Mouse (Mus musculus): Measurements from ENCODE around the gene Clec12a.
A peak's percentile ranks its signal among the peaks of the same experiment; 100 is the strongest.
"Not testable (repeated sequence)": the region's sequence is repeated elsewhere in the genome, so short reads cannot be mapped to it uniquely, and the experiment has no call there.

The Clec12a gene

DNA sequence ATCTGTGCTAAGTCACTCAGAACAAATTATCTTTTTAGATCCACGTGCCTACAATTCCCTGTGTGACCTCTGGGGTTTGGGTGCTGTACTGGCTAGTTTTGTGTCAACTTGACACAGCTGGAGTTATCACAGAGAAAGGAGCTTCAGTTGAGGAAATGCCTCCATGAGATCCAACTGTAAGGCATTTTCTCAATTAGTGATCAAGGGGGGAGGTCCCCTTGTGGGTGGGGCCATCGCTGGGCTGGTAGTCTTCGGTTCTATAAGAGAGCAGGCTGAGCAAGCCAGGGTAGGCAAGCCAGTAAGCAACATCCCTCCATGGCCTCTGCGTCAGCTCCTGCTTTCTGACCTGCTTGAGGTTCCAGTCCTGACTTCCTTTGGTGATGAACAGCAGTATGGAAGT lies at the start of gene Clec12a:
Clec12a (plus strand) TSS at position 301 of the 400 bp plus-strand sequence.
- not testable (repeated sequence) for DNase-seq (ENCODE audit: low spot score in 2 of 2)

DNA sequence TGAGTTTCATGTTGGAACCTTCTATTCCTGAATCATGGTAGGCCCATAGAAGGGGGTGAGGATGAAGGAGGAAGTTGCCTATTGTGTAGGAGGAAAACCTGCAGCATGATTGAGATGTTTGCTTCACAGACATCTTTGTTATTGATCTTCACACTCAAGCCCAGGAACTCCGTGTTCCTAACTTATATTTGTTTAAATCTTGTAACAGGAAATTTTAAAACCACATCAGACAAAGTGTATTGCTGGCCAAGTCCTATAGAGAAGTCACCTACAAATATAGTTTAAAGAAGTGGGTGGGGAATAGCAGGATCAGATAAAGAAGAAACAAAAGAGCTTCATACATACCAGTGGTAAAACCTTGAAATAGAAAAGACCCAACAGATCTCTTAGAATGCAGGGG lies 38.3 kb upstream of the Clec12a start:
- DNase-seq (ENCODE audit: low spot score in 2 of 2), result no peak

DNA sequence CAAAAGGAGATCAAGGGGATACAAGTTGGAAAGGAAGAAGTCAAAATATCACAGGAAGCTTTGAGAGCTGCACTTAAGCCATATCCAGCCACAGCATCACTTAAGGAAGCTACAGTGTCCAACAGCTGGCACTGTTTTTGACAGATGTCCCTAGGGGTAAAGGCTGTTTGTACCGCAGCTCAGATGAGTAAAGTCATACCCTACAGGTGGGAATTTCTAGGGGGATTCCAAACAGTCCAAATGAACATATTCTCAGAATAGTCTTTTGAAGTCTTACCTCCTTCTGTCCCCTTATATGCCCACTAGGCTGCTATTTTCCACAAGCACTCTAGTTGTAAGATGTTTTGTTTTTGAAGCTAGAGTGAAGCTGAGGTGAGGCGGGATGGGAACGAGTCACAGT lies 30.0 kb upstream of the Clec12a start:
- no peak for DNase-seq (ENCODE audit: low spot score in 2 of 2)

DNA sequence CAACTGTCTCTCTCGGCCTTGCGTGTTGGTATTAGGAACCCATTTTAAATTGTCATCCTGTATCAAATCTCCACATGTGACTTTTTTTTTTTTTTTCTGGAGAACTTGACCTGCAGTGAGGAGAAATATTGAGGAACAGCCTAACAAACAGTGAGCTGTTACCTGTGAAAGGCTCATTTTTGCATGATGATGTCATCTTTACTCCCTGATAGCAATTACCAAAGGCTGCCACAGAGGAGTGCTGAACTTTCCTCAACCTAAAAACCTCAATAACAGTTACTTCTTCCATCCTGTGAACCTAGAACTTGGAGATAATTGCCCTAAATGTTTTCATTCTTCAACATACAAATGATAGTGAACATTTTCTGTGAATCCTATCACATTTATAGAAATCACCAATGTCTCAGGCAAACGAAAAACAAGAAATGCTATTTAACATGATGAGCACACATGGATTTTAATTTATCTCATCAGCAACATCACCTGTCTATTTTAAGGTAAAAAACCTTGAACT lies 27.8 kb upstream of the Clec12a start:
- DNase-seq (ENCODE audit: low spot score in 2 of 2), result no peak

DNA sequence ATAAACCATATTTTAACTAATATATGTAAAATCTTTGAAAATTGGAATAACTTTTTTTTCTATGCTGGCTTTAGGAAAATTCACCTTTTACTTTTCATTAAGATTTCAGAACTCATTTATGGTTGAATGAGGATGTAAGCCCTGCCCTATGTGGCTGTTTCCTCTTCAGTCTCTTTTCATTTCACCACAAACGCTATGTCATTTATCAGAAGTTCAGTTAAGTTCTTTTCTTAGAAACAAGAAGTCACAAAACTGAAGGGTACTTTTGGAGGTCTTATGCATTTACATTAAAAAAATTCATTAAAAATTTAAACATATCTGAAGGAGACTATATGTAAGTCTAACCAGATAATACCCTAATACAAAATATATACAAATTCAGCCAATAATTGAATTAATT lies 26.8 kb upstream of the Clec12a start:
- no peak for DNase-seq (ENCODE audit: low spot score in 2 of 2)

DNA sequence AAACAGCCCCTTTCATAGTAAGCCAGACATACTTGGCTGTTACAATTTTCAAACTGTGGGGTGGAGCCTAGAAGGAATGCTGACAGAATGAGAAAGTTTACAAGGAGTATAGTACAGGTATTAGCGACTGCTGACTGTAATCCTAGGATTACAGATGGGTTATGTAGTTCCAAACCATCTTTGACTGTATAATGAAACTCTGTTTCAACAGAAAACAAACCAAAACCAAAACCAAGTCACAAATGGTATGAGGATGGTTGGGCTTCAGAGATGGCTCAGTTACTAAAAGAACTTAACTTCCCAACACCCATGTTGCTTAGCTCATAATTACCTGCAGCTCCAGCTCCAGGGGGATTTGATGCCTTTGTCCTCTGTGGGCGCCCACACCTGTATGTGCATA lies 26.0 kb upstream of the Clec12a start:
- no peak for DNase-seq (ENCODE audit: low spot score in 2 of 2)

DNA sequence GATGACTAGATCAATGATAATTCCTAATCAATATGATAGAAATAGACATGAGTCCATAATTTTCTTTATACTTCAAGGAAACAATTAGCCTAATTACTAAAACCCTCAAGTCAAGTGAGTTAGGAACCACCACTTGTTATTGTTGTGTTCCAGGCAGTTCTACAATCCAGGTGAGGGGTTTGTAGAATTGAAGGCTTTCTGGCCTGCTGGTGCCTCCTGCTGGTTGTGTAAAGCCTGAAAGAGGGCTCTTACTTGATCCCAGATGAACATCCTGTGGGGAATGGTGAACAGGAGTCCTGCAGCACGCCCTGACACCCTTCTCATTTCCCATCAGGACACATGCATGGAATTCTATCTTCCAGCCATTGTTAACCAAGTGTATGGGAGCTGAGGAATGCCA lies 24.1 kb upstream of the Clec12a start:
- DNase-seq (ENCODE audit: low spot score in 2 of 2), result no peak

DNA sequence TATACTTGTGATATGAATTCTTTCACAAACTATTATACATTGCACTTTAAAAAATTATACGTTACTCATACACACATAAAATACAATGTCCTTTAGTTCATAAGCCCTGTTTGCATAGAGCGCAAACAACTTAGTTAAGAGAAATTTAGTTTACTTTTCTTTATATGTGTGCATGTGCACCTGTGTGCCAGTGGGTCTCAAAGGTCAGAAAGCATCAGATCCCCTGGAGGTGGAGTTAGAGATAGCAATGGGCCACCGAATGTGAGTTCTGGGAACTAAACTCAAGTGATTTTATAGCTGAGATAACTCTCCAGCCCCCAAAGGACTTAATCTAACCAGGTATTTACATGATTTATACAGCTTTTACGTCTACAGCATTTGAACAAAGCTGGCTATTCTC lies 23.2 kb upstream of the Clec12a start:
- DNase-seq (ENCODE audit: low spot score in 2 of 2), result no peak

DNA sequence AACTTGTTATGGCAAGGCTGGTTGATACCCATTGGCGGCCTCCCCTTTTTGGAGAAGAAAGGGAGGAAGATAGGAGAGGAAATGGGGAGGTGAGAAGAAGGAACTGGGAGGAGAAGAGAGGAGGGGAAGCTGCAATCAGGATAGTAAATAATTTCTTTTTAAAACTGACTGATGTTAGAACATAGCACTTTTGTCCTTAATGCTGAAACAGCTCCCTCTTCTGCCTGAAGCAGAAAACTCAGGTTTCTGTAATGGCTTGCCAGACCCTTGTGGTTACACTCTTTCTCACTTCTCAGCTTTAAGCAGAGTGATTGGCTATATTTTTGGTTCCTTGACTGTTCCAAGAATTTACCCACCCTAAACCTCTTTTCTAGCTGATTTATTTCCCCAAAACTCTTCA lies 16.5 kb upstream of the Clec12a start:
- no peak for DNase-seq (ENCODE audit: low spot score in 2 of 2)

DNA sequence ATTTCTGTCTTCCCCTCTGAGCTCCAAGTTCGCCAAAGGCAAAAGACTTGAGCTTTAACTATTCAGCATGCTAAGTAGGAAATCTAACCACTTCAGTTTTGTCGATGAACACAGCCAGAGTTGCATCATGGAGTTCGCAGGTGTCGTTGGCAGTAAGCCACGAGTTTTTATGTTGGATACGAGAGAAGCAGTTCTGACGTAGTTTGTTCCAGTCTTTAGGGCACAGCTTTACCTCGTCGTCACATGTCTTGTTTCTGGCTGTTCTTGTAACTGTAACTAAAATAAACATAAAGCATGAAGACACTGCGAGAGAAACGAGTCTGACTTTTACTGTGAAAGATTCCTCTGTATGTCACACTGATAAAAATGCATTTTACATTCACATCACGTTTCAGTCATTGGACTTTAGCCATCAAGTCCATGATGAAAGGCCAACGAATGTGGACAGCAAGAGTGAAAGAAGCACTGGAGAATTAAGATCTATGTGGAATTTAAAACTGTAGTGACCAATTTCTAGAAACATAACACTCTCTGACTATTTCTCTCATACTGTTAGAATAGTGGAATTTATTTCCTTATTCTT lies 15.8 kb upstream of the Clec12a start:
- no peak for DNase-seq (ENCODE audit: low spot score in 2 of 2)

DNA sequence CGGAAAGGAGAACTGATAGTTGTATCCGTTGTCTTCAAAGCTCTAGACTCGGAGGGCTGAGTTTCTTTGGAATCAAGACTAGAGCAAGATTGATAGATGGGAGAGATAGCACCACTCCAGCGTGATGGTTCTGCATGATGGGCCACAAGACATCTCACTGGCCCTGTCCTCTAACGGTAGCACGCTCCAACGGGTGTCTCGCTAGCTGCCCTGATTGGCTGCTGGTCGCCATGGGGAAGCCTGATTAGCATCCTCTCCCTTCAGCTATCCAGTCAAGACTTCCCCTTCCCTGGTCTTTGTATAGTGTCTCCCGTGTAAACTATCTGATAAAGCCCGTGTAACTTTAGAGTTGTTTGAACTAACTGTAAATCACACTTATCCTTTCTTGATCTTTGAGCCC lies 10.9 kb upstream of the Clec12a start, which contains the start of gene 4922502D21Rik:
4922502D21Rik (minus strand) TSS at position 187 of the 400 bp plus-strand sequence.
- no peak for DNase-seq (ENCODE audit: low spot score in 2 of 2)

DNA sequence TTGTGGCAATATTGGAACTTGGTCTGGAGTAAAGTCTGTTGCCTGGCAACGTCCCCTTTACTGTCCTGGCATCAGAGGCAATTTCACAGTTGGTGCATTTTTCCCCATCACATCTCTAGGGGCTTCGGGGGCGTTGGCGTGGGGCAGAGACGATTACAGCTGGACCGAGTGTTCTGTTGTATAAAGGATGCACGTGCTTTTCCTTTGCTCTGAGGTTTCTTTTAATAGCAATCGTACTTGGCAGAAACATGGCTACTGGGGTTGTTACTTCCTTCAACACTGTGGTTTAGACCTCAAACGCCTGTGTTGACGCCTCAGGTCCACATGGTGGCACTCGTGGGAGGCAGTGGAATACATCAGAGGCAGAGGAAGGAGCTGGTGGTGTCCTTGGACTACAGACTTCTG lies 8.8 kb upstream of the Clec12a start:
- DNase-seq (ENCODE audit: low spot score in 2 of 2), result peak; percentile 41 to 51

DNA sequence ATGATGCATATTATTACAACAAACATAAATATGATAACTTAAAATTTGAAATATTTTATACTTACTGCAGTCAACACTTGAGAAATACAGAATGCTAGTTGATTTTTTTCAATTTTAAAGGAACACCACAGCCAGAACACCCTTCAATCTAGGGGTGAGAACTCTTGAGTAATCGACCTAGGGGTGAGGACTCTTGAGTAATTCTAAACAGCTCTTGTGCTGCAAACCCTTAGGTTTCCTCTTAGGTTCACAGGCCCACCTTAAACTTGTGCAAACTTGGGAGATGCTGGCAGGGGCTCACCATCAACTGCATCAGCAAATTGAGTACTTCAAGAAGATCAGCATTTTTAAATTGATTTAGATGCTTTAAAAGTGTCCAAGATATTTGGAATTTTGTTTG lies 4.7 kb upstream of the Clec12a start:
- DNase-seq (ENCODE audit: low spot score in 2 of 2), result no peak

DNA sequence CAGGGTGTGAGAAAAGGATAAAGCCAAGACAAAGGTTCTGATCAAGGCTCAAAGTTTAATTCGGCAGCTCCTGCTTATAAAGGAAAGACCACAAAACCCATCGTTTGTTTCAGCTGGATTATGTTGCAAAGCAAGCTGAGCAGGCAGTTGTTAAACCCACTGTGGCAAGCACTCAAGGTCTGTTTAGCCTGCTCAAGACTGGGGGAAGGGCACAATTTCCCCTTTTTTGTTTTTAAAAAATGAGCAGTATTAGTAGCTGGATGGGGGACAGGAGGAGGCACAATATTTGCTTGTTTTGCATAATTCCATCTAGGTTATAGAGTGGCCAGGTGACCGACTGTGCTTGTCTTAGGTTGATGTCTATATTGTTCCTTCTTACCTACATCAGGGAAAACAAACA lies 1.9 kb downstream of the Clec12a start:
- DNase-seq (ENCODE audit: low spot score in 2 of 2), result no peak

DNA sequence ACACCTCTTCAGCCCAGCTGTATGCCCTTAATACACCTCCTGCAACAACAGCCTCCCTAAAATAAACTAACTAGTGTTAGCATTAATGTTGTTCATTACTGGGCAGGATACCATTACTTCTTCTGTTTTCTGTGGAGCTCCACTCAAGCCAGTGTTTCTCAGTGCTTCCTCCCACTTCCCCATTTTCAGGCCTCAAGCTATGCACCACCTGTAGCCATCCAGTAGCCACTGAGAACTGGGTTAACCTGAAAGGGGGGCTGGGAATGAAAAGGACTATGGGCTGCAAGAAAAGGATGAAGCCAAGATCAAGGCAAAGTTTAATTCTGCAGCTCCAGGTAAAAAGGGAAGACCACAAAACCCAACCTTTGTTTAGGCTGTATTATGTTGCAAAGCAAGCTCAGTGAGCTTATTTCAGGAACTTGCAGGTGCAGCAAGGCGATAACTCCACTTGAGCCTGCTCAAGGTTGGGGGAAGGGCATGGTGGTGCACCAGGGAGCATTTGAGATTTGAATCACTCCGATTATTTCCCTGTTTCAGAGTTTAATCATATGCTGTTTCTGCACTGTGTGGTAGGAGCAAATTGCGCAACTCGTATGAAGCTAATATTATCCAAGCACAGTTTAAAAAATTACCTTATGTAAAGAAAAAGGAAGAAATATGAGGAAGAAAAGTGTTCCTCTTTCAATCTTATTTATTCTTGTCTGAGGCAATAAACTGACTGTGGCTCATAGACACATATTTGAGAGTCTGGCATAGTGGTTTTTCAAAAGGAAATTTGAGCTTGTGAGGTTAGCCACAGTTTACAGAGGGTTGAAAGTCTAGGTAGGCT lies 7.2 kb downstream of the Clec12a start:
- DNase-seq (ENCODE audit: low spot score in 2 of 2), result no peak

DNA sequence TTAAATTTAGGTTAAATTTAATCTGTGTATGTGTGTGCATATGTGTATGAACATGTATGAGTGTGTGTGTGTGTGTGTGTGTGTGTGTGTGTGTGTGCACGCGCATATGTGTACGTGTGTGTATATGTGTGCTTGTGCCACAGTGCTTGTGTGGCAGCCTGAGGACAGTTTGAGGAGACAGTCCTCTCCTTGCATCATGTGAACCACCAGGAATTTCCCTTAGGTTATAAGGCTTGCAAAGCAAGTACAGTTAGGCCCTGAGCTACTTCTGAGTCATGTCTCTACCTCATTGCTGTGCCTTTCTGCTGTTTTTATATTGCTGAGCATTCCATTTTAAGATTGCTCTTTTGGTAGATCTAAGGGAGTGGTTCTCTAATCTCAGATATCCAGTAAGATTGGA lies 8.6 kb downstream of the Clec12a start:
- no peak for DNase-seq (ENCODE audit: low spot score in 2 of 2)

DNA sequence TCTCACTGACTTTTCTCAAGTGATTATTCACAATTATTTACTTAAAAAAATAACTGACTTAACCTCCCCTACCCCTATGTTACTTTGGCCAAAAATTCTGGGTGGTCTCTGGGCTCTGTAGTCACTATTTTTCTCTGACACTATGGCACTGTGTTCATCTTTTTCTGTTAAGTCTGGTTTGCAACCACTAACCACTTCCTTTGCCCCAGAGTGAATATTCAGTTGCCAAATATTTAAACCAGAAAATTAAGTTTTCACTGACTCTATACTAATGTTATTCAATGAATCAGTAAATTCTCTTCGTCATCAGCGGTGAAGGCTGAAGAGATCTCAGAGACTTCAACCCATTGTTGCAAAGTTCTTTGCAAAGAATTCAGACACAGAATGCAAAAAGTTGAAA lies 13.3 kb downstream of the Clec12a start:
- DNase-seq (ENCODE audit: low spot score in 2 of 2), result no peak

DNA sequence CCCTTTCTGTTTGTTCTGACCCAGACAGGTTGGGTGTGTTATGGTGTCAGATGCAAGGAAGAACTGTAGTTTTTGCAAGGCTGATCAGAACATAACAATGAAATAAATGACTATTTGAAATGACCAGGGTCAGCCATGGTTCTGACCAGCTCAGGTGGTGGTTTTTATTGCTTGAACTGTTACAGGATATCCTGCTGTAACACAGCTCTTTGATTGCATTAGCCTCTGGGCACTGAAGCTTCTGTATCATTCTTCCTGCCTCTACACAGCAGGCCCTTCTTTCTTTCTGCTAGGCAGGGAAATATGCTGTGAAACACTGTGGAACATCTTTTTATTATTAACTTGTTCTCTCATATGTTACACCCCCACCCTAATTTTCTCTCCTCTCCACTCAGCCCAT lies 13.9 kb downstream of the Clec12a start:
- no peak for DNase-seq (ENCODE audit: low spot score in 2 of 2)

DNA sequence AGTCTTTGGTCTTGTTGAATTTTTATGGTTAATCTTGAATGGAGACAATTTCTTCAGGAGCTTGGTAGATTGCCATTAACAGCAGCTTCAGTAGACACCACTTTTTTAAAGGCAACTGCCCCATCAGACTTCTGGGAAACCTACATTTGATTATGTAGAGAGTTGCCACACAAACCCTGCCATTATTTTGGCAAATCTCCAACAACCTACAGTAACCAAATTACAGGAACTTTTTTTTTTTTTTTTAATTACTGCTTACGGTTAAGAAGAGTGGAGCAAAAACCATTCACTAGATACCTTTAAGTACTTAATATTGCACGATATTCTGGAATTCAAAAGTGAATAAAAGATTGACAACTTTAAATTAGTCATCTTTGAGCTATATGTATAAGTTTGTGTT lies 17.0 kb downstream of the Clec12a start:
- DNase-seq (ENCODE audit: low spot score in 2 of 2), result no peak

DNA sequence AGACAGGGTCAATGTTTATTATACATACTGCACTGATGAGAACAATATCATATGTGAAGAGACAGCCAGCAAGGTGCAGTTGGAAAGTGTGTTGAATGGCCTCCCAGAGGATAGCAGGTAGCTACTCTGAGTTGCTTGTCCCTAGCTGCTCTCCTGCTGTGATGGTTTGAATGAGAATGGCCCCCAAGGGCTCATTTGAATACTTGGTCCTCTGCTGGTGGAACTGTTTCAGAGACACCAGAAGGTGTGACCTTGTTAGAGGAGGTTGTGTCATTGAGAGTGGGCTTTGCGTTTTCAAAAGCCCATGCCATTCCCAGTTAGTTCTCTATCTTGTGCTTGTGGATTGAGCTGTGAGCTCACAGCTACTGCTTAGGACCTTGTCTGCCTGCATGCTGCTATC lies 21.5 kb downstream of the Clec12a start:
- no peak for DNase-seq (ENCODE audit: low spot score in 2 of 2)

DNA sequence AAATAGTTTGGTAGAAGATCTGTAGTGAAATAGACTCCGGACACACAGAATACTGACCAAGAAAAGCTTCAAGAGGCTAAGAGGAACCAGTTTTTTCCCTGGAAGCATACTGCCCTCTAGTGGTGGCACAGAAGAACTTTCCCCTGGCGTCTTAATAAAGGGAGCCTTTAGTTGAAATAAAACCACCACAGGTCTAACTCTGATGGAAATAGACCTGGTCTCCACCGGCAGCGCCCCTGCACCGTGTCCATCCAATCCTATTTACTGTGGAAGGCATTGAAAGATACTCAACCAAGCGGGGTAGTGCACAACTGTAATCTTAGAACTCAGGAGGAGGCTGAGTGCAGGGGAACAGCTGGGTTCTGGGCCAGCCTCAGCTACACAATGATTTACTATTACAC lies 23.5 kb downstream of the Clec12a start:
- peak in 1 of 2 experiments; percentile 23 for DNase-seq (ENCODE audit: low spot score in 2 of 2)

DNA sequence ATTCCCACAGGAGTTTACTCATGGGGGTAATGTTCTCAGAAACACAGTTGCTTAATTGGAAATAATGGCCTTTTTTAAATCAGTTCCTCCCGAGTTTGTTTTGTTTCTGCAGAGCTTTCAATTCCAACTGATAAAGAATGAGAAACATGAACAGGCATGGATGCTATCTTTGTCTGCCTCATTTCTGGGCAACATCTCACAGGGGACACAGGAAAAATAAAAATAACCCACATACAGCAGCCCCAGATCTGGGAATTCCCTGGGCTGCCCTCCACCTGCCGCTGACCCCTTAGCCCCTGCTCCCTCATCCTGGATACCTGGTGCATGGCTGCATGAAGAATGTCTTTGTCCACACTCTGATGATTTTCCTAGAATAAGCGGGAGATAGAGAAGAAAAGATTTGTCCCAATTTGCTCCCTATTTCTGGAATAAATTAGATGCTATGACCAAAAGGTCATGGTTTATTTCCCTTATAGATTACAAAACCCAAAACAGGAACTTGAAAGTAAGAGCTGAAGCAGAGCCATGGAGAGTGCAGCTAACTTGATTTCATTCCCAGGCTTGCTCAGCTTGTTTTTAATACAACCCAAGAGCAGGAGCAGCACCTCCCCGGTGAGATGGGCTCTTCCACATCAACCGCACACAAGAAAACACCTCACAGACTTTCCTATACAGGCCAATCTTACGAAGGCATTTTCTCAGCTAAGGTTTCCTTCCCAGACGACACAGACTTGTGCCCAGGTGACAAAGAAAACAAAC lies 27.1 kb downstream of the Clec12a start:
- no peak for DNase-seq (ENCODE audit: low spot score in 2 of 2)
